Mouse (Mus musculus): ENCODE measurements at regions not wholly inside any gene's neighbourhood (a gene's known extent, or its start where the extent isn't known, plus 50 kb on each side); places are given as distances from the start of the nearest gene placed in this dataset.

GRCm38 (mm10) chr13:111938896-111939422, 130.2 kb upstream of the Map3k1 start:
- TF ChIP-seq CTCF (IDR thresholded peaks at IDR 0.05; ENCODE audit: control insufficient read depth, insufficient read depth, insufficient replicate concordance, low read depth, low read length): no peak
- TF ChIP-seq POLR2A (IDR thresholded peaks at IDR 0.05; ENCODE audit: control insufficient read depth, low read depth, low read length): no peak
